Mouse (Mus musculus): ENCODE results near the gene Rsrc1. TPM values are rescaled to one million over a fixed set of nuclear protein-coding genes. Genes with fewer than 3 reads are reported as not detected.
"Not testable (repeated sequence)": the region's sequence is repeated elsewhere in the genome, so short reads cannot be mapped to it uniquely, and the experiment has no call there.

Rsrc1 gene
- total RNA-seq, 2 experiments from 2014 or later, result 31.0 to 31.1 TPM

GRCm38 (mm10) chr3:67213047-67213457 lies 231.9 kb downstream of the Rsrc1 start:
- intact Hi-C loops (cut with DNase I), result no loop called here
- DNase-seq (ENCODE audit: low spot score in 2 of 2), result no peak

GRCm38 (mm10) chr3:67232617-67233241 lies 251.5 kb downstream of the Rsrc1 start:
- intact Hi-C loops (cut with DNase I), result no loop called here

GRCm38 (mm10) chr3:67242451-67242850 lies 261.3 kb downstream of the Rsrc1 start:
- intact Hi-C loops (cut with DNase I), result not testable (repeated sequence)

More at GRCm38 (mm10) chr3:67232617-67233241, 251.5 kb downstream of the Rsrc1 start:
- DNase-seq (ENCODE audit: low spot score in 2 of 2), result no peak

GRCm38 (mm10) chr3:67267448-67267847 lies 286.3 kb downstream of the Rsrc1 start:
- peak in 1 of 2 experiments; percentile 20 for DNase-seq (ENCODE audit: low spot score in 2 of 2)
- intact Hi-C loops (cut with DNase I), result loop anchor here (5.0 kb wide), 2 partner anchors 855 to 935 kb away; no protein-coding TSS in a partner anchor

More at GRCm38 (mm10) chr3:67242451-67242850, 261.3 kb downstream of the Rsrc1 start:
- DNase-seq (ENCODE audit: low spot score in 2 of 2), result not testable (repeated sequence)

- DNase-seq (ENCODE audit: low spot score in 2 of 2), result no peak
- intact Hi-C loops (cut with DNase I), result no loop called here
Observed at GRCm38 (mm10) chr3:67279781-67280180, 298.6 kb downstream of the Rsrc1 start.

GRCm38 (mm10) chr3:67280247-67280646 lies 299.1 kb downstream of the Rsrc1 start:
- DNase-seq (ENCODE audit: low spot score in 2 of 2), result no peak

GRCm38 (mm10) chr3:67284039-67284438 lies 302.8 kb downstream of the Rsrc1 start:
- intact Hi-C loops (cut with DNase I), result no loop called here
- no peak for DNase-seq (ENCODE audit: low spot score in 2 of 2)

More at GRCm38 (mm10) chr3:67280247-67280646, 299.1 kb downstream of the Rsrc1 start:
- intact Hi-C loops (cut with DNase I), result no loop called here

- intact Hi-C loops (cut with DNase I), result no loop called here
- peak in 1 of 2 experiments; percentile 4 for DNase-seq (ENCODE audit: low spot score in 2 of 2)
Observed at GRCm38 (mm10) chr3:67284848-67285247, 303.7 kb downstream of the Rsrc1 start.

GRCm38 (mm10) chr3:67288664-67289063 lies 307.5 kb downstream of the Rsrc1 start:
- intact Hi-C loops (cut with DNase I), result no loop called here

GRCm38 (mm10) chr3:67289482-67289881 lies 308.3 kb downstream of the Rsrc1 start:
- no peak for DNase-seq (ENCODE audit: low spot score in 2 of 2)
- intact Hi-C loops (cut with DNase I), result no loop called here

More at GRCm38 (mm10) chr3:67288664-67289063, 307.5 kb downstream of the Rsrc1 start:
- no peak for DNase-seq (ENCODE audit: low spot score in 2 of 2)

- intact Hi-C loops (cut with DNase I), result no loop called here
- DNase-seq (ENCODE audit: low spot score in 2 of 2), result no peak
Observed at GRCm38 (mm10) chr3:67308725-67309124, 327.5 kb downstream of the Rsrc1 start.

- intact Hi-C loops (cut with DNase I), result no loop called here
- DNase-seq (ENCODE audit: low spot score in 2 of 2), result no peak
Observed at GRCm38 (mm10) chr3:67309644-67310311, 328.6 kb downstream of the Rsrc1 start.

- intact Hi-C loops (cut with DNase I), result no loop called here
- DNase-seq (ENCODE audit: low spot score in 2 of 2), result no peak
Observed at GRCm38 (mm10) chr3:67311436-67311835, 330.2 kb downstream of the Rsrc1 start.

- intact Hi-C loops (cut with DNase I), result no loop called here
- no peak for DNase-seq (ENCODE audit: low spot score in 2 of 2)
Observed at GRCm38 (mm10) chr3:67322422-67322821, 341.2 kb downstream of the Rsrc1 start.

- DNase-seq (ENCODE audit: low spot score in 2 of 2), result no peak
- intact Hi-C loops (cut with DNase I), result no loop called here
Observed at GRCm38 (mm10) chr3:67339558-67339957, 358.4 kb downstream of the Rsrc1 start.

- DNase-seq (ENCODE audit: low spot score in 2 of 2), result no peak
- intact Hi-C loops (cut with DNase I), result loop anchor here (10.0 kb wide), 1 partner anchor 1336 kb away; no protein-coding TSS in a partner anchor
Observed at GRCm38 (mm10) chr3:67340921-67341320, 359.7 kb downstream of the Rsrc1 start.

GRCm38 (mm10) chr3:67343004-67343662 lies 361.9 kb downstream of the Rsrc1 start:
- intact Hi-C loops (cut with DNase I), result loop anchor here (10.0 kb wide), 1 partner anchor 1338 kb away; no protein-coding TSS in a partner anchor
- no peak for DNase-seq (ENCODE audit: low spot score in 2 of 2)

- intact Hi-C loops (cut with DNase I), result loop anchor here (2.0 to 10.0 kb wide), 3 partner anchors 934 to 1340 kb away; no protein-coding TSS in a partner anchor
Observed at GRCm38 (mm10) chr3:67344599-67344998, 363.4 kb downstream of the Rsrc1 start.

GRCm38 (mm10) chr3:67346674-67347073 lies 365.5 kb downstream of the Rsrc1 start:
- intact Hi-C loops (cut with DNase I), result loop anchor here (10.0 kb wide), 1 partner anchor 1342 kb away; no protein-coding TSS in a partner anchor
- no peak for DNase-seq (ENCODE audit: low spot score in 2 of 2)

More at GRCm38 (mm10) chr3:67344599-67344998, 363.4 kb downstream of the Rsrc1 start:
- peak; percentile 47 to 59 for DNase-seq (ENCODE audit: low spot score in 2 of 2)

All from left cerebral cortex, postnatal 25 days (tissue).